Mouse (Mus musculus) liver, adult 2 months (tissue): Measurements from ENCODE around the gene Sfpq. TPM values are rescaled to one million over a fixed set of nuclear protein-coding genes. Genes with fewer than 3 reads are reported as not detected.
"Not testable (repeated sequence)": the region's sequence is repeated elsewhere in the genome, so short reads cannot be mapped to it uniquely, and the experiment has no call there.

Experiments used
- DNase-seq: peaks from one replicate; pipeline ENCODE4 v3.0.0-alpha.2; 2011; ENCODE audit warnings: low read depth, low spot score; ENCODE audit errors: extremely low read depth
- H3K27ac ChIP-seq: fragments of 200-500 bp; replicated peaks from 2 replicates; pipeline ENCODE4 v1.5.1; 2012; ENCODE audit warnings: low read depth, mild to moderate bottlenecking, control low read depth, inconsistent platforms, low read length; ENCODE audit not compliant: insufficient read depth
- H3K27me3 ChIP-seq: fragments of 200-500 bp; 2 replicates; pipeline ENCODE4 v1.6.1; 2012; ENCODE audit warnings: mild to moderate bottlenecking, moderate library complexity, low read length, inconsistent platforms; ENCODE audit not compliant: control insufficient read depth, insufficient read depth
- H3K36me3 ChIP-seq: fragments of 200-500 bp; 2 replicates; pipeline ENCODE4 v1.6.1; 2012; ENCODE audit warnings: low read length, inconsistent platforms; ENCODE audit not compliant: control insufficient read depth, insufficient read depth
- H3K4me1 ChIP-seq: fragments of 200-500 bp; 2 replicates; pipeline ENCODE4 v1.6.1; 2011; ENCODE audit warnings: low read length; ENCODE audit not compliant: control insufficient read depth, insufficient read depth
- H3K4me3 ChIP-seq: fragments of 200-500 bp; 2 replicates; pipeline ENCODE4 v1.5.1; 2011; ENCODE audit warnings: low read depth, mild to moderate bottlenecking, control low read depth, low read length, moderate library complexity; ENCODE audit not compliant: insufficient read depth
- H3K79me2 ChIP-seq: fragments of 200-500 bp; 2 replicates; pipeline ENCODE4 v1.6.1; 2012; ENCODE audit warnings: inconsistent platforms, mild to moderate bottlenecking, low read length, moderate library complexity; ENCODE audit not compliant: control insufficient read depth, insufficient read depth
- H3K9ac ChIP-seq: fragments of 200-500 bp; 2 replicates; pipeline ENCODE4 v1.6.1; 2012; ENCODE audit warnings: low read depth, mild to moderate bottlenecking, control low read depth, inconsistent platforms, low read length
- CTCF ChIP-seq: fragments of 200-500 bp; IDR thresholded peaks from 2 replicates; pipeline ENCODE4 v1.5.1; 2011; ENCODE audit warnings: low read depth, low read length, control low read depth
- POLR2A ChIP-seq: fragments of 200-500 bp; IDR thresholded peaks from 2 replicates; pipeline ENCODE4 v1.6.1; 2011; ENCODE audit warnings: low read length, control low read depth; ENCODE audit not compliant: insufficient read depth; ENCODE audit errors: extremely low read depth
- WGBS: fragments of 180-500 bp; shearing (Covaris S2); methylation state at CpG from one replicate; pipeline ENCODE4 v1.1.7; 2018; 5-methylcytosine and 5-hydroxymethylcytosine counted together
- polyA plus RNA-seq: library from polyadenylated mRNA; depleted of rRNA; stranded (reverse); fragments of >200 nt; gene quantifications from 2 replicates; pipeline ENCODE4 v1.2.3, GENCODE M21; 2012
- total RNA-seq: library from RNA; depleted of rRNA; stranded (reverse); fragments of >200 nt; gene quantifications from 2 replicates; pipeline ENCODE4 v1.2.3, GENCODE M21; 2014

The Sfpq gene
- total and polyA plus RNA-seq, 2 experiments, result 12.6 to 49.3 TPM

GRCm38 (mm10) chr4:127005113-127005936 is 15.8 kb upstream of the Sfpq start:
- H3K4me1 ChIP-seq, result no peaks in the 10 kb centered on the region; the same call in 1 of the 2 replicates
- H3K9ac ChIP-seq, result no peak overlapping the region
- 35% methylated on average over 25 of the region's 25 CpGs for WGBS
- no peaks in the 10 kb centered on the region for H3K79me2 ChIP-seq
- no peak overlapping the region for H3K4me3 ChIP-seq
- no peak for TF ChIP-seq CTCF
- no peak for TF ChIP-seq POLR2A
- H3K36me3 ChIP-seq, result no peaks in the 10 kb centered on the region
- DNase-seq, result no peak
- no peak overlapping the region for H3K27ac ChIP-seq
- H3K27me3 ChIP-seq, result no peaks in the 10 kb centered on the region

DNA sequence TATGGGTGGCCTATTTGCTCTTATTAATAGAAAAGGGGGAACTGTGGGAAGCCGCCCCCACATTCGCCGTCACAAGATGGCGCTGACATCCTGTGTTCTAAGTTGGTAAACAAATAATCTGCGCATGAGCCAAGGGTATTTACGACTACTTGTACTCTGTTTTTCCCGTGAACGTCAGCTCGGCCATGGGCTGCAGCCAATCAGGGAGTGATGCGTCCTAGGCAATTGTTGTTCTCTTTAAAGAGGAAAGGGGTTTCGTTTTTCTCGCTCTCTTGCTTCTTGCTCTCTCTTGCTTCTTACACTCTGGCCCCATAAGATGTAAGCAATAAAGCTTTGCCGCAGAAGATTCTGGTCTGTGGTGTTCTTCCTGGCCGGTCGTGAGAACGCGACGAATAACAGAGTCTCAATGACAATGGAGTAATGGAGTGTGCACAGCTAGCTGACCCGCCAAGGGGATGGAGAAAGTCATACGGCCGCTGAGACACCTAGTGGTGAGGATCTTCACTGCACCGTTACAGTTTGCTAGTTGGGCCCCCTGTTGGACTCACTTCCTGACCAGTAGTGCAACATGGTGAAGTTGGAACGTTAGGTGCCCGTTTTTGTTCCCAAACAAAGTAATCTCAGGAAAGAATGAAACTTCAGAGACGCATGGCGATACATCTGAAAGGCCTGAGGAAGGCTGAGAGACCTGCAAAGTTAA is 5.7 kb upstream of the Sfpq start:
- not testable (repeated sequence) for H3K9ac ChIP-seq, H3K27me3 ChIP-seq, H3K36me3 ChIP-seq, H3K79me2 ChIP-seq, H3K27ac ChIP-seq, H3K4me1 ChIP-seq, H3K4me3 ChIP-seq
- WGBS, result 30% methylated on average over 14 of the region's 26 CpGs
- peak; percentile 82 for TF ChIP-seq CTCF
- peak; percentile 66 for DNase-seq

GRCm38 (mm10) chr4:127016366-127016765 is 4.8 kb upstream of the Sfpq start:
- WGBS, result 71% methylated on average over 4 of the region's 4 CpGs
- TF ChIP-seq CTCF, result no peak
- TF ChIP-seq POLR2A, result no peak
- Histone ChIP-seq H3K4me3 (no peak overlapping the region), H3K36me3 (no peaks in the 10 kb centered on the region), H3K4me1 (no peaks in the 10 kb centered on the region), H3K9ac (no peak overlapping the region), H3K27me3 (no peaks in the 10 kb centered on the region), H3K27ac (no peak overlapping the region), H3K79me2 (peaks cover 2% of the 10 kb centered on the region; the same call in 1 of the 2 replicates)
- DNase-seq, result no peak

- TF ChIP-seq POLR2A (no peak), CTCF (no peak)
- H3K79me2 ChIP-seq, result peaks cover 25% of the 10 kb centered on the region; the same call in 1 of the 2 replicates
- DNase-seq, result no peak
- peaks cover 18% of the 10 kb centered on the region for H3K36me3 ChIP-seq
- 10% methylated on average over 13 of the region's 13 CpGs for WGBS
- no peak overlapping the region for H3K9ac ChIP-seq
- H3K27ac ChIP-seq, result no peak overlapping the region
- H3K27me3 ChIP-seq, result no peaks in the 10 kb centered on the region
- H3K4me1 ChIP-seq, result peaks cover 13% of the 10 kb centered on the region
- peak overlapping the region; percentile 23; the same call in 1 of the 2 replicates for H3K4me3 ChIP-seq
These were observed 543 bp upstream of the Sfpq start for GRCm38 (mm10) chr4:127020411-127021150.

- TF ChIP-seq CTCF, result peak; percentile 24; the same call in 1 of the 2 replicates
- peak; percentile 24; the same call in 1 of the 2 replicates for TF ChIP-seq POLR2A
- H3K79me2 ChIP-seq, result peaks cover 25% of the 10 kb centered on the region; the same call in 1 of the 2 replicates
- no peaks in the 10 kb centered on the region for H3K27me3 ChIP-seq
- peaks cover 13% of the 10 kb centered on the region for H3K4me1 ChIP-seq
- peak; percentile 70 for DNase-seq
- peak overlapping the region; percentile 100 for H3K4me3 ChIP-seq
- peak overlapping the region; percentile 100 for H3K9ac ChIP-seq
- H3K27ac ChIP-seq, result peak overlapping the region; percentile 87
- H3K36me3 ChIP-seq, result peaks cover 32% of the 10 kb centered on the region
- WGBS, result under 1% methylated on average over 53 of the region's 53 CpGs
These were observed 984 bp downstream of the Sfpq start for GRCm38 (mm10) chr4:127021989-127022626.
